Mouse (Mus musculus) gonadal fat pad, adult 2 months (tissue): ENCODE data around the gene Emilin3. TPM values are rescaled to one million over a fixed set of nuclear protein-coding genes. Genes with fewer than 3 reads are reported as not detected.

Experiments
- DNase-seq: peaks from one replicate; pipeline ENCODE4 v3.0.0-alpha.2; 2012; ENCODE audit warnings: low read depth
- polyA plus RNA-seq: library from polyadenylated mRNA; depleted of rRNA; stranded (reverse); fragments of >200 nt; gene quantifications from 2 replicates; pipeline ENCODE4 v1.2.3, GENCODE M21; 2012

The Emilin3 gene
- polyA plus RNA-seq, 1 experiment = 0.57 TPM

DNA sequence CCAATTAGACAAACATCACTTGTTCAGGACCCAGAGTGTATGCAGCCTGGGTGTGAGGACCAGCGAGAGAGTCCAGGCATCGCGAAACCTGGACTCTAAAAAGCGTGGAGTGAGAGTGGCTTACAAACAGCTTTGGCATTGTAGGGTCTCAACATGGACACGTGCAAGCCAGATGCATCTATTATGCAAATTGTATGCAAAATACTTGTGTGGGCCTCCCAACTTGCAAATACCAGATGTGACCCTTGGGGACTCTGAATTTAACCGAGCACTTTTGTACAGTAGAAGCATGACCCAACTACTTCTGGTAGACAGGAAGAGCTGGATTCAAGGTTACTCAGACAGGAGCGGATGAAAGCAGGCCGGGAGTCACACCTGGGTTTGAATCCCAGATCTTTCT is 4.6 kb upstream of the Emilin3 start:
- DNase-seq = no peak

GRCm38 (mm10) chr2:160915821-160916610 is 3.9 kb upstream of the Emilin3 start:
- DNase-seq = no peak

DNA sequence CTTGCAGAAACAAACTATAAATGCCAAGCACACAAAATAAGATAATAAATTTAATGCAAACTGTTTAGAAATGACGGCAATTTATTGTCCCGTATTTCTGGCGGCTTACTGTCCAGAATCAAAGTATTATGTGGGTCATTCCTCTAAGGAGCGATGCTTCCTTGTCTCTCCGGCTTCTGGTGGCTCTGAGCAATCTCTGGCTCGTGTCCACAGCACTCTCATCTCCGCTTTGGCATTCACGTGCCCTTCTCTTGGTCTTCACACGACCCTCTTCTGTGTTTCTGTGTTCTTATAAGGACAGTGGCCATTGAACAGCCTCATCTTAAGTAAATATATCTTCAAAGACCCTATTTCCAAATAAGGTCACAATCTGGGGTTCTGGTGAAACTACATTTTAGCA is 2.5 kb upstream of the Emilin3 start:
- DNase-seq = no peak

- no peak for DNase-seq
Observed at GRCm38 (mm10) chr2:160911558-160912201, 448 bp downstream of the Emilin3 start.

DNA sequence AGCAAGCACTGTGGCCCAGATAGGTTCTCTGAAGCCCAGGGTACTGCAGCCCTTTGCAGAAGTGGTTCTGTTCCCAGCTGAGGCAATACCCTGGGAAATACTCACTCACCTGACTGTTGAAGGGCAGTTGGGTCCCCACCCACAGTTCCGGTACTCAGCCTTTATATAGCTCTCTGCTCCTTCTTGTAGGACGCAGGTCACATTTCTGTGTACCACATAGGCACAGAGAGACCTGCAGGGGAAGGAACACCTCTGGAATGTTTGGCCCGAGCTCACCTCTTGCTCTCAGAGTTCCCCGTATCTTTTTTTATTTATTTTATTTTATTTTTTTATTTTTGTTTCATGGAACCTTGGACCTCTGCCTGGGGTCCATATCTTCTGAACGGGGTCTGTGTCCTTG is 1.5 kb downstream of the Emilin3 start:
- DNase-seq = no peak

DNA sequence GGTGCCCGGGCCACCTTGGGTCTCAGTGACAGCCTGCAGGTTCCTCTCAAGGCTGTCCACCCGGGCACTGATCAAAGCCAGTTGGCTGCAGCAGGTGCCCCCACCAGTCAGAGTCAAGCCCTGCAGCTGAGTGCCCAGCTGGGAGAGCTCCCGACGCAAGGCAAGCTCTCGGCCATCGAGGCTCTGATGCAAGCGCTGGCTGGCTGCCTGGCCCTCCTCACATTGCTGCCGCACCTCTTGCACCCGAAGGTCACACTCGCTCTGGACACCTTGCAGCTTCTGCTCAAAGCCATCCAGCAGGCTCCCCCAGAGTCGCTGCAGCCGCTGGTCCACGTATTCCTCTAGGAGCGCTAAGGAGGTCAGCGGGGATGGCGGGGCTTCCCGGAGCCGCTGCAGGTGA is 3.5 kb downstream of the Emilin3 start:
- DNase-seq = no peak

- no peak for DNase-seq
Observed at GRCm38 (mm10) chr2:160906101-160906500, 6.0 kb downstream of the Emilin3 start.

DNA sequence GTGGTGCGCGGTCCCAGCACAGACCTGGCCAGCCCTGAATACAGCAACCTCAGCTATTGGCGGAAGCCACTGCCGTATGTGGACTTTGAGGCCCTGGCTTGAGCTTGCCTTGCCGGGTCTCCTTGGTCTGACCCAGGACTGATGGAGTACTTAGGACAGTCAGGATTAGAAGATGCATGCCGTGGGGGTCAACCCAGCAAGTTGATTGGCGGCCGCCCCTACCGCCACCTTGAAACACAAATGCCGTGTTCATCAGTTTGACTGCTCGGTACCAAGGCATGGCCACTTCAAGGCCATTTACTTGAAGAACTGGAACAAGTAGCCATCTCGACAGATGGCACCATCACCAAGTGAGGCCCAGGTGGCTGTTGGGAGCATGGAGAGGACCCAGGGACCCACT is 6.8 kb downstream of the Emilin3 start:
- no peak for DNase-seq

DNA sequence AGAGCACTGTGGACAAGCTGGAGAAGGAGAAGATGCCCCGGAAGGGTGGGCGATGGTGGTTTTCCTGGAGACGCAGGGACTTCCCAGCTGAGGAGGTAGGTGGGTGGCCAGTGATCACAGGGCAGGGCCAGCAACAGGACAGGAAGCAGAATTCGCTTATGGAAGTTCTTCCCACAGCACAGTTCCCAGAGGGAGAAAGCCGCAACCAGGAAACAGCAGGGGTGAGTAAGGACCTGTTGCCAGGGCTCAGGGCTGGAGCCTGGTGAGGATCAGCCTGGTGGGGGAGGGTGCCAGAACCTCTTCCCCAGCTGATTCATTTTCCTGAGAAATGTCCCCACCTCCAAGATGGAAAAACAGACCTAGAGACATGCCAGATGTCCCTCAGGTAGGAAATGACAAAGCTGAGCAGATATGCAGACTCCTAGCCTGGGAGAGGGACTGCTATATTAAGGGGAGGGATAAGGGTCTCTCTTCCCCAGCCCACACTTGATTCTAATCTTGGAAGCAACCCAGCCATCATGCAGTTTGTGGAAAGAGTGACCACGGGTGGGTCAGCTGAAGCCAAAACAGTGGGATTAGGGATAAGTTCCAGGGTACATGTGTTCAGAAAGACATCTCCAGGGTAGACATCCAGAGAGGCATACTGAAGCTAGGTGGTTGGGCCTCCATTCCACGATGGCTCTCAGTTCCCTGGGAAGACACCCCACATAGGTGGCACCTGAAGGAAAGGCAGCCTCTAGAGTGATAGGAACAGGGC is 10.3 kb downstream of the Emilin3 start:
- DNase-seq = no peak

GRCm38 (mm10) chr2:160891697-160892096 is 20.4 kb downstream of the Emilin3 start:
- peak; percentile 68 for DNase-seq

DNA sequence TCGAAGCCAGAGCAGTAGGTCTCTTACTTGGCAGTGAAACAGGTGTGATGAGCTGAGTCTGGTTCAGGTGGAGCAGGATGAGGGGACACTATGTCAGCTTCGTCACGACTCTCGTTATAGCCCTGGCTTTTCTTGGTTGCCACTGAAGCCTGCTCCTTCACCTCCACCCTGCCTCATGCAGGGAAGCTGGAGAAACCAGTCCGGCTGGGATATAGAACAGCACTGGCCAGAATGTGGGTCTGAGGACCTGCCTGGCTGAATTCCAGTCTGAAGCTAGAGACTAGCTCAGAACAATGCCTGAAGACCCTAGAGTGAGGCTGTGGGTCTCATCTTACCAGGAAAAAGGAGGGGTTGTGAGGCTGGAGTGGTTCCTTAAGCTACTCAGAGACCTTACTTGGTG is 21.1 kb downstream of the Emilin3 start:
- no peak for DNase-seq

DNA sequence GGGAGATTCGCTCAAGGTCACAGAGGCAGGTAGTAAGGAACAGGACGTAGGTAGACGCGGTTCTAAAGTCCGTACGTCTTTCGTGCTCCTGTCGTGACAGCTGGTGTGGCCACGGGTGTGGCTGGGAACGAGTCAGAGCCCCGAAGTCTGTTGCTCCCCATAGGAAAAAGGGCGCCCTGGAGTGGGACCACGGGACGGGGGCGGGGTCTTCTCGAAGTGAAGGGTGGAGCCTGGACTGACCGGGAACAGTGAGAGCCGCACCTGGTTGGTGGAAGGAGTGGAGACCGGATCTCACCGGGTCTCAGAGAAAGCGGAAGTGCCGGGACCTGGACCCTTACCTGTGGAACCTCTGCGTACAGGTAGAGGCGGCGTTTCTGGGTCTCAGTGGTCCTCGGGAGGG is 24.3 kb downstream of the Emilin3 start:
- no peak for DNase-seq

DNA sequence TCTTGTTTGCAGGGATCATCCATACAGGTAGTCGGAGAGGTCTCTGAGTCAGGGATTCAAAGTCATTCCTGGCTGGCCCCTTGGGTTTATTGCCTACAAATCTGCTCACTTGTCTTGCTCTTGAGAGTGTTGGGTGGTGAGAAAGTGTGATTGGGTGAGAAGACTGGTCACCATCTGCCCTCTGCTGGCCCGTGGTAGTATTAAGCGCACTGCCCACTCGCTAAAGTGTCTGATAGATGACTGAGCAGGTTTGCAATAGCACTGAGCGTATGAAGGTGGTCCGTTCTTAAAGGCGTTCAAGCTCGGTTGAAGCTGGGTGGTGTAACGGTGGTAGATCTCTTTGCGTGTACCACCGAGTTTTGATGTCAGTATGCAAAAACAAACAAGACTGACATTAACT is 24.8 kb downstream of the Emilin3 start:
- DNase-seq = no peak

- no peak for DNase-seq
Observed at GRCm38 (mm10) chr2:160886221-160886620, 25.9 kb downstream of the Emilin3 start.

- no peak for DNase-seq
Observed at GRCm38 (mm10) chr2:160884830-160885229, 27.3 kb downstream of the Emilin3 start.

DNA sequence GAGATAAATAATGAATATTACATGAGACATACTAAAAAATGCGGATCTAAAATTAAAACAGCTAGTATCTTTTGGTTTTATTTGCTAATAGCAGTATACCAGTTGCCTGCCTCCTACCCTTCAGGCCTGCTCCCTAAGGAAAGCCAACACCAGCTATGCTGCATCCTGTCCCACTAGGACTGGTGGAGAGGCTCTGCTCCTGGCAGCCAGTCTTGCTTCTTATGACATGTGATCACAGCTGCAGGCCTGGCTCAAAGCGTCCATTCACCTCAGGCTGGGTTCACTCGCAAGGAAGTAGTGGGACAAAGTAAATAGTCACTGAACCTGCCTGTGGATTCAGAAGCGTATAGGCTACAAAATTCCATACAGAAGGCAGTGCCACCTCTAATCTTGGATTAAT is 28.2 kb downstream of the Emilin3 start:
- DNase-seq = no peak

DNA sequence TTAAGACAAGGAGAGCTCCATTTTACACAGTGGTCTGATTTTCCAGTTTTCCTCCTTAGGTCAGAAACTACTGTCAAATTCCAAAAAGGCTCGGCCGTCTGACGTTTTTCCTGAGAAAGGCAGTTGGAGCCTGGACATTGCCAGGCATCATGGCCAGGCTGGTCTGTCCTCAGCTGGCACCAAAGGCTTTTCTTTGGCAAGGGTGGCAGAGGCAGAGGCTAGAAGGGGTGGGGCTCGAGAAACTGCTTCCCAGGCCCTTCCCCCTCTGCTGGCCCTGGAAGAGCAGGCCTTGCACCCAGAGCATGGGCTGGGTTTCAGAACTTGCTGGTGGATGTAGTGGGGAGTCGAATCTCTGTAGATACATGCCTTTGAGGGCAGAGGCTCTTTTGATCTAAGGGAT is 29.7 kb downstream of the Emilin3 start:
- no peak for DNase-seq

- DNase-seq = no peak
Observed at GRCm38 (mm10) chr2:160881462-160882101, 30.5 kb downstream of the Emilin3 start.

DNA sequence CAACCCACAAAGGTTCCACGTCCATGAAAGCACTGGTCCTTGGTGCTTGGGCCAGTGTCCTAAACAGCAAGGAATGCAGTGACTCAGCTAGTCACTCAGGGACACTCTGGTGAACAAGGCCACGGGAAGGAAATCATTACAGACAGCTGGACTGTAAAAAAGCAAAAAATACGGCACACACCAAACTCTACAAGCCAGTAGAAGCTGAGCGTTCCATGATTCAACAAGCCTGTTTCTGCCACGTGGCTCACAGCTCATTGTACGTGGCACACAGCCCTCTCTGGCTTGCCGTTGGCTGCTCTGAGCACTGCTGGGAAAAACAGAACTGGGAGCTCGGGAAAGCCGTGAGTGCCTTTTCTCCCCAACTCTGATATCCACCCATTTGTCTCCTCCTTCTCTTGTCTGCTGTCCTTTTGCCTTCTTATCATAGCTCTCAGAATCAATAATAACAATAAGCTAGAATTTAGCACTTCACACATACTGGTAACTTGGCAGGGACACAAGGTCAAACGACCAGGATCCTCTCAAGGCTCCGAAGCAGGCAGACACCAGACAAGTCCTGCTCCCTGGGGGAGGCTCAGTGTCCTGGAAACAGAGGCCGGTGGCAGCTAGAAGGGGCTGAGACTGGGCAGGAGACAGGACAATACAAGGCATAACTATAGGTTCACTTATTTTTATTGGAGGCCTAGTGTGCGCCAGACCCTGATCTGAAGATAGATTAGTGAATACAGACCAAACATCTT is 31.5 kb downstream of the Emilin3 start, which contains the start of gene Lpin3:
Gene Lpin3 (plus strand): TSS at position 218 of the 743 bp plus-strand sequence.
- no peak for DNase-seq

GRCm38 (mm10) chr2:160876115-160876514 is 36.0 kb downstream of the Emilin3 start:
- no peak for DNase-seq

- no peak for DNase-seq
Observed at GRCm38 (mm10) chr2:160874231-160874877, 37.8 kb downstream of the Emilin3 start.
